Mouse (Mus musculus): ENCODE data around the gene Syde1.
A peak's percentile ranks its signal among the peaks of the same experiment; 100 is the strongest.

Syde1 gene

GRCm38 (mm10) chr10:78585606-78586005 lies 6.2 kb downstream of the Syde1 start:
- no peak for TF ChIP-seq GATA4 (IDR thresholded peaks at IDR 0.05; ENCODE audit: insufficient replicate concordance, low read length)

- no peak for TF ChIP-seq GATA4 (IDR thresholded peaks at IDR 0.05; ENCODE audit: insufficient replicate concordance, low read length)
Observed at GRCm38 (mm10) chr10:78584996-78585395, 6.8 kb downstream of the Syde1 start.

- TF ChIP-seq GATA4 (IDR thresholded peaks at IDR 0.05; ENCODE audit: insufficient replicate concordance, low read length): no peak
Observed at GRCm38 (mm10) chr10:78583939-78584338, 7.8 kb downstream of the Syde1 start.

- TF ChIP-seq GATA4 (IDR thresholded peaks at IDR 0.05; ENCODE audit: insufficient replicate concordance, low read length): no peak
Observed at GRCm38 (mm10) chr10:78583347-78583746, 8.4 kb downstream of the Syde1 start.

GRCm38 (mm10) chr10:78581121-78581520 lies 10.6 kb downstream of the Syde1 start:
- TF ChIP-seq GATA4 (IDR thresholded peaks at IDR 0.05; ENCODE audit: insufficient replicate concordance, low read length): no peak

- no peak for TF ChIP-seq GATA4 (IDR thresholded peaks at IDR 0.05; ENCODE audit: insufficient replicate concordance, low read length)
Observed at GRCm38 (mm10) chr10:78578204-78578603, 13.6 kb downstream of the Syde1 start.

GRCm38 (mm10) chr10:78576435-78577184 lies 15.2 kb downstream of the Syde1 start:
- TF ChIP-seq GATA4 (IDR thresholded peaks at IDR 0.05; ENCODE audit: insufficient replicate concordance, low read length): no peak

- no peak for TF ChIP-seq GATA4 (IDR thresholded peaks at IDR 0.05; ENCODE audit: insufficient replicate concordance, low read length)
Observed at GRCm38 (mm10) chr10:78575690-78576089, 16.1 kb downstream of the Syde1 start.

- no peak for TF ChIP-seq GATA4 (IDR thresholded peaks at IDR 0.05; ENCODE audit: insufficient replicate concordance, low read length)
Observed at GRCm38 (mm10) chr10:78575105-78575632, 16.6 kb downstream of the Syde1 start.

GRCm38 (mm10) chr10:78574250-78575104 lies 17.3 kb downstream of the Syde1 start, which contains the start of gene Ilvbl:
Gene Ilvbl, plus strand, starts transcription at chr10:78574346.
- peak; percentile 92; the same call in 1 of the 2 replicates for TF ChIP-seq GATA4 (IDR thresholded peaks at IDR 0.05; ENCODE audit: insufficient replicate concordance, low read length)

- no peak for TF ChIP-seq GATA4 (IDR thresholded peaks at IDR 0.05; ENCODE audit: insufficient replicate concordance, low read length)
Observed at GRCm38 (mm10) chr10:78573226-78573625, 18.5 kb downstream of the Syde1 start.

GRCm38 (mm10) chr10:78570897-78571296 lies 20.9 kb downstream of the Syde1 start:
- no peak for TF ChIP-seq GATA4 (IDR thresholded peaks at IDR 0.05; ENCODE audit: insufficient replicate concordance, low read length)

GRCm38 (mm10) chr10:78570416-78570815 lies 21.3 kb downstream of the Syde1 start:
- no peak for TF ChIP-seq GATA4 (IDR thresholded peaks at IDR 0.05; ENCODE audit: insufficient replicate concordance, low read length)

- no peak for TF ChIP-seq GATA4 (IDR thresholded peaks at IDR 0.05; ENCODE audit: insufficient replicate concordance, low read length)
Observed at GRCm38 (mm10) chr10:78569686-78570085, 22.1 kb downstream of the Syde1 start.

- TF ChIP-seq GATA4 (IDR thresholded peaks at IDR 0.05; ENCODE audit: insufficient replicate concordance, low read length): no peak
Observed at GRCm38 (mm10) chr10:78569191-78569590, 22.6 kb downstream of the Syde1 start.

GRCm38 (mm10) chr10:78565070-78565469 lies 26.7 kb downstream of the Syde1 start:
- TF ChIP-seq GATA4 (IDR thresholded peaks at IDR 0.05; ENCODE audit: insufficient replicate concordance, low read length): no peak
